Mouse (Mus musculus) retina, embryonic 14.5 days (tissue): ENCODE data around the gene Cenpt.

Source experiments
- DNase-seq: peaks from one replicate; pipeline ENCODE4 v3.0.0-alpha.2; 2015; ENCODE audit warnings: low spot score

Cenpt gene

GRCm38 (mm10) chr8:105805346-105805745 lies 47.7 kb downstream of the Cenpt start:
- DNase-seq = no peak

GRCm38 (mm10) chr8:105804797-105805196 lies 48.3 kb downstream of the Cenpt start:
- no peak for DNase-seq

GRCm38 (mm10) chr8:105801153-105801904 lies 51.7 kb downstream of the Cenpt start:
- DNase-seq = no peak

GRCm38 (mm10) chr8:105799091-105799812 lies 53.8 kb downstream of the Cenpt start:
- DNase-seq = no peak

GRCm38 (mm10) chr8:105798408-105798807 lies 54.7 kb downstream of the Cenpt start:
- no peak for DNase-seq

GRCm38 (mm10) chr8:105795785-105796184 lies 57.3 kb downstream of the Cenpt start:
- DNase-seq = no peak
